Mouse (Mus musculus) G1E (cell line): Measurements from ENCODE around the gene Mpv17.

ENCODE experiments used
- CTCF ChIP-seq: IDR thresholded peaks from 2 replicates; pipeline ENCODE4 v1.5.1; 2012; ENCODE audit warnings: low read depth, low read length, inconsistent platforms, mixed read lengths
- GATA1 ChIP-seq: IDR thresholded peaks from 2 replicates; pipeline ENCODE4 v1.6.1; 2012; ENCODE audit warnings: borderline replicate concordance, low read length, inconsistent platforms, mixed read lengths
- GATA2 ChIP-seq: IDR thresholded peaks from 2 replicates; pipeline ENCODE4 v1.6.1; 2012; ENCODE audit warnings: low read depth, low read length, inconsistent platforms, borderline replicate concordance
- POLR2AphosphoS5 ChIP-seq: IDR thresholded peaks from 2 replicates; pipeline ENCODE4 v1.6.1; 2012; ENCODE audit warnings: low read depth, low read length, inconsistent platforms; ENCODE audit not compliant: insufficient replicate concordance
- TAL1 ChIP-seq: conservative IDR thresholded peaks from 2 replicates; pipeline ENCODE4 v1.6.1; 2012; ENCODE audit warnings: low read depth, low read length, inconsistent platforms, mixed read lengths

GRCm38 (mm10) chr5:31193631-31194281, 39.7 kb upstream of the Mpv17 start:
- no peak for TF ChIP-seq CTCF
- no peak for TF ChIP-seq GATA1
- TF ChIP-seq TAL1: no peak
- no peak for TF ChIP-seq GATA2
- no peak for TF ChIP-seq POLR2AphosphoS5
